Mouse (Mus musculus) ES-Bruce4 (cell line): ENCODE measurements around the gene Ryr2. TPM values are rescaled to one million over a fixed set of nuclear protein-coding genes. Genes with fewer than 3 reads are reported as not detected.

Experiments
- H3K27ac ChIP-seq: 2 replicates; pipeline ENCODE4 v1.5.1; 2012; ENCODE audit warnings: low read length, inconsistent platforms; ENCODE audit not compliant: insufficient read depth
- H3K27me3 ChIP-seq: 2 replicates; pipeline ENCODE4 v1.6.1; 2012; ENCODE audit warnings: mild to moderate bottlenecking, low read length, inconsistent platforms; ENCODE audit not compliant: control insufficient read depth, poor library complexity, insufficient read depth, severe bottlenecking
- H3K36me3 ChIP-seq: 2 replicates; pipeline ENCODE4 v1.6.1; 2012; ENCODE audit warnings: inconsistent platforms, mild to moderate bottlenecking, low read length, moderate library complexity; ENCODE audit not compliant: control insufficient read depth, poor library complexity, insufficient read depth, severe bottlenecking
- H3K4me1 ChIP-seq: one replicate; pipeline ENCODE4 v1.8.1; 2011; ENCODE audit warnings: low read length; ENCODE audit not compliant: control insufficient read depth, insufficient read depth
- H3K4me3 ChIP-seq: 2 replicates; pipeline ENCODE4 v1.5.1; 2011; ENCODE audit warnings: low read depth, mild to moderate bottlenecking, low read length
- H3K9ac ChIP-seq: 2 replicates; pipeline ENCODE4 v1.6.1; 2012; ENCODE audit warnings: low read depth, mild to moderate bottlenecking, inconsistent platforms; ENCODE audit not compliant: poor library complexity, severe bottlenecking
- H3K9me3 ChIP-seq: replicated peaks from 2 replicates; pipeline ENCODE4 v1.6.1; 2012; ENCODE audit warnings: mild to moderate bottlenecking, low read length, inconsistent platforms; ENCODE audit not compliant: control insufficient read depth, poor library complexity, insufficient read depth, severe bottlenecking
- CTCF ChIP-seq: IDR thresholded peaks from one replicate; pipeline ENCODE4 v1.8.1; 2011; ENCODE audit warnings: low read depth, low read length
- EP300 ChIP-seq: IDR thresholded peaks from 2 replicates; pipeline ENCODE4 v1.6.1; 2011; ENCODE audit warnings: low read depth, low read length; ENCODE audit not compliant: insufficient read depth
- POLR2A ChIP-seq: IDR thresholded peaks from one replicate; pipeline ENCODE4 v1.8.1; 2011; ENCODE audit warnings: low read length; ENCODE audit not compliant: insufficient read depth
- polyA plus RNA-seq: library from polyadenylated mRNA; stranded (reverse); fragments of >200 nt; gene quantifications from 2 replicates; pipeline ENCODE4 v1.2.4, GENCODE M21; 2011; ENCODE audit warnings: low read depth; ENCODE audit not compliant: missing spikeins, insufficient read depth, insufficient read length

The Ryr2 gene
- polyA plus RNA-seq, 1 experiment: 2.9 TPM

DNA sequence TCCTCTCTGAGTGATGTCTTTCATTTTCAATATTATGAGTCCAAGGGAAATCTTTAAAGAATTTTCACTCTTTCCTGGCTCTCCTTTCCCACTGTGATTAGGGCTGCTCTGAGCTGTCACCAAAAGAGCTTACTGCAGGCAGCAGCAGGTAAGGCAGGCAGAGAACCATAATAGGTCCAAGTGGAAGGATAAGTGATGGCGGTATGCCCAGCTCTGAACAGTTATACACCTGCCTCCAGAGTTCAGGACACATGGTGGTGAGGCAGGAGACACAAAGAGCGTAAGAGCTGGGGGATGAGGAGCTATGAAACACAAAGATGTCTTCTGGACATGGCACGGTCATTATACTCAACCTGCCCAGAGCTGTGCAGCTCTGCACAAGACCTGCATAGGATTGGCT is 215.0 kb downstream of the Ryr2 start:
- H3K27me3 ChIP-seq: no peaks in the 10 kb centered on the region; the same call in none of the 2 replicates
- H3K4me3 ChIP-seq: no peak overlapping the region
- no peaks in the 10 kb centered on the region for H3K4me1 ChIP-seq
- TF ChIP-seq POLR2A (no peak), CTCF (no peak), EP300 (no peak)
- no peaks in the 10 kb centered on the region for H3K9me3 ChIP-seq
- no peaks in the 10 kb centered on the region for H3K36me3 ChIP-seq
- no peak overlapping the region for H3K27ac ChIP-seq
- no peak overlapping the region for H3K9ac ChIP-seq

DNA sequence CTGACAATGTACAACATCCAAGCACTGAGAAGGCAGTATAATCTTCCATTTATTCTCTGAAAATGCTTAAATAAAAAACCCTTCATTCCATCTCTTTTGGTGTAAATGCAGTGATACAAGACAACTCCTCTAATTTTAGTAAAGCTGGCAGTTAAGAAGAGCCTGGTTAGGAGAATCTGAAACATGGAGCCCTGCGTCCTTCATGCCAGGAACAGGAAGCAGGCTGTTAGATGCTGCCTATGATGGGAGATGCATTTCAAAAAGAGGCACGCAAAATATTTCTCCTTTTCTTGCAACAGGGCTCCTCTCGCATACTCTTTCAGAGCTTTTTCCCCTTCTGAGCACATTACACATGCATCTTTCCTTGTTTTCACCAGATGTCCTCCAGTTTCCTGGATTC is 215.6 kb downstream of the Ryr2 start:
- Histone ChIP-seq H3K36me3 (no peaks in the 10 kb centered on the region), H3K4me1 (no peaks in the 10 kb centered on the region), H3K4me3 (no peak overlapping the region), H3K27me3 (no peaks in the 10 kb centered on the region; the same call in none of the 2 replicates), H3K9ac (no peak overlapping the region), H3K9me3 (no peaks in the 10 kb centered on the region), H3K27ac (no peak overlapping the region)
- TF ChIP-seq CTCF (no peak), POLR2A (no peak), EP300 (no peak)

DNA sequence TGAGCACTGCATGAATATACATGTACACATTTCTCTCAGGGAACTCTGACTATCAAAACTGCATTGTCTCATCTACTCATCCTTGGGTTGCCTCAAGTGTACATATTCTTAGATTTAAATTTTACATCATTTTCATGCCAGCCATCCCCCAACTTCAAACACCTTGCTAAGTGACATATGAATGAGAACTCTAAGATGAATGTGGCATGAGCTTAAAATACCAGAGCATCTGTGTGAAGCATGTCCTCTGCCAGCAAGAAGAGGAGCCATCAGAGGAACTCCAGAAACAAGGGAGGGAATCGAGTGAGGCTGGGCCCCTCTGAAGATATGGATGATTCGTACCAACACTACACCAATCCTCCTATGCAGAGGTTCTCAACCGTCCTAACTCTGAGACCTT is 222.6 kb downstream of the Ryr2 start:
- TF ChIP-seq POLR2A (no peak), CTCF (no peak), EP300 (no peak)
- no peaks in the 10 kb centered on the region for H3K27me3 ChIP-seq
- H3K9ac ChIP-seq: no peak overlapping the region
- no peak overlapping the region for H3K27ac ChIP-seq
- no peaks in the 10 kb centered on the region for H3K9me3 ChIP-seq
- no peak overlapping the region for H3K4me3 ChIP-seq
- no peaks in the 10 kb centered on the region for H3K4me1 ChIP-seq
- H3K36me3 ChIP-seq: no peaks in the 10 kb centered on the region

DNA sequence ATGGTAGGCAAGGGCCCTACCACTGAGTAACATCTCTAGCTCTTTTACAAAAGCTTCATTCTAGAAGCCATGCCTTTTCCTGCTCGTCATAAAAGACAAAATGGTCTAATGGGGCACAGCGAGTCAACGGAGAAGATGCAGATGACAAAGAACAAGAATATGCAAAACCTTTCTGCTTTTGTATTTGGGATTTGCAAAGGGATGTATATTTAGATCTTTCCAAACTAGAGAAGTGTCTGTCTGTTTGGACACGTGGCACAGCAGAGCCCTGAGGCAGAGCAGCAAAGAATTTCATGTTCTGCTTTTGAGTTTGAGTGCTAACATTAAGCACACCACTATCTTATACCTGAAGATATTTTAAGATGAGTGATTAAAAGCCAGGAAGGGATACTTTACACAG is 224.4 kb downstream of the Ryr2 start:
- Histone ChIP-seq H3K27me3 (no peaks in the 10 kb centered on the region), H3K4me3 (no peak overlapping the region), H3K36me3 (no peaks in the 10 kb centered on the region), H3K27ac (no peak overlapping the region), H3K9me3 (no peaks in the 10 kb centered on the region), H3K4me1 (no peaks in the 10 kb centered on the region), H3K9ac (no peak overlapping the region)
- TF ChIP-seq EP300: no peak
- no peak for TF ChIP-seq POLR2A
- no peak for TF ChIP-seq CTCF

DNA sequence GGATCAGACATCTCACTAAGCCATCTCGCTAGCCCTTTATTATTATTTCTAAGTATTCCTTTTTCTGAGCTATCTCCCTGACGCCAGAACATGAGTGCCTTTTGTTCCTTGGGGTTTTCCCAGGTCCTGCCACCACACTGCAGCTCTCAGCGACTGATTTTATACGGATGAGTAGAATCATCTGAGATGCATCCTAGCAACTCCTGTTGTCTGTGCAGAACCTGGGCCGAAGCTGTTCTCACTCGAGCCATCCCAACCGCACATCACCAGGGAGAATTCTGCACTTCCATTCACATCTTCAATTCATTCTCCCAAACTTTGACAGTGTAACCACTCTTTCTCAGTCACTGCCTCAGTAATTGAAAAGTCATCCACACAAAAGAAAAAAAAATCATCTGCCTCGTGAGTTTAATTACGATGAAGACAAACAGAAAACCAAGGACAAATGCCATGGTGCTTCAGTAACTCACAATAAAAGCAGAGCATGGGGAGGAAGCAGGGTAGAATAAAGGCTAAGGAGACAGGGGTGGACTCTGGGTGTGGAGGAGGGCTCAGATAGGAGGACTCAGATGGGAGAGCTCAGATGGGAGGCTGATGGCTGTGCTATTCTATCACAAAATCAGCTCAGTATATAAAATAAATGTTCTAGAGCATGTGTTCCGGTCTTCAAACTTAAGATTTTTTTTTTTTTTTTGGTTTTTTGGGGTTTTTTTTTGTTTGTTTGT is 226.1 kb downstream of the Ryr2 start:
- H3K4me3 ChIP-seq: no peak overlapping the region
- H3K36me3 ChIP-seq: no peaks in the 10 kb centered on the region
- no peaks in the 10 kb centered on the region for H3K27me3 ChIP-seq
- H3K9ac ChIP-seq: no peak overlapping the region
- H3K9me3 ChIP-seq: no peaks in the 10 kb centered on the region
- H3K4me1 ChIP-seq: no peaks in the 10 kb centered on the region
- H3K27ac ChIP-seq: no peak overlapping the region
- TF ChIP-seq EP300 (no peak), CTCF (no peak), POLR2A (no peak)

DNA sequence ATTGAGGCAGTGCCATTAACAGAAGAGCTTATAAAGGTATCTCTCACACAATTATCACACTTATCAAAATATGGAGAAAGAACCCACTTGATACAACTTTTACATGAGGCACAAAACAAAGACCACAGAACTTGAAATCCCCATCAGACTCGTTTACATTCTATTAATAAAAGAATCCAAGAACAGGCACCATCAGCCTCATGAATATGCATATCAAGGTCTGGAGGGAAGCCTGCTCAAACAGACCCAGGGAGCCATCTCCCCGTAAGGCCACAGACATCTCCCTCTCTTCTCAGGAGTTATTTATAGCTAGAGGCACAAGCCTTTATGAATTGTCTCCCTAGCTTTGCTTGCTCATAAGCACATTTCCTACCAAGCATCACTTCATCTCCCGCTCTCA is 227.7 kb downstream of the Ryr2 start:
- no peaks in the 10 kb centered on the region for H3K4me1 ChIP-seq
- H3K4me3 ChIP-seq: no peak overlapping the region
- H3K9ac ChIP-seq: no peak overlapping the region
- no peaks in the 10 kb centered on the region for H3K27me3 ChIP-seq
- no peak overlapping the region for H3K27ac ChIP-seq
- TF ChIP-seq EP300: no peak
- TF ChIP-seq CTCF: no peak
- no peak for TF ChIP-seq POLR2A
- H3K36me3 ChIP-seq: no peaks in the 10 kb centered on the region
- H3K9me3 ChIP-seq: no peaks in the 10 kb centered on the region
